Mouse (Mus musculus) liver, embryonic 14.5 days (tissue): Measurements from ENCODE around the gene Adgrb3.

Experiments
- CTCF ChIP-seq: IDR thresholded peaks from 2 replicates; pipeline ENCODE4 v1.5.1; 2016; ENCODE audit warnings: antibody characterized with exemption, low read depth, control low read depth
- EP300 ChIP-seq: IDR thresholded peaks from 2 replicates; pipeline ENCODE4 v1.6.1; 2016; ENCODE audit warnings: antibody characterized with exemption, low read depth

- TF ChIP-seq CTCF (no peak), EP300 (no peak)
Observed at GRCm38 (mm10) chr1:25729844-25730243, 99.7 kb downstream of the Adgrb3 start.
